Mouse (Mus musculus) spleen, adult 12 weeks (tissue): Measurements from ENCODE around the gene Lekr1.

Experiments
- DNase-seq: peaks from one replicate; pipeline ENCODE4 v3.0.0; 2022; ENCODE audit warnings: low spot score

The Lekr1 gene

DNA sequence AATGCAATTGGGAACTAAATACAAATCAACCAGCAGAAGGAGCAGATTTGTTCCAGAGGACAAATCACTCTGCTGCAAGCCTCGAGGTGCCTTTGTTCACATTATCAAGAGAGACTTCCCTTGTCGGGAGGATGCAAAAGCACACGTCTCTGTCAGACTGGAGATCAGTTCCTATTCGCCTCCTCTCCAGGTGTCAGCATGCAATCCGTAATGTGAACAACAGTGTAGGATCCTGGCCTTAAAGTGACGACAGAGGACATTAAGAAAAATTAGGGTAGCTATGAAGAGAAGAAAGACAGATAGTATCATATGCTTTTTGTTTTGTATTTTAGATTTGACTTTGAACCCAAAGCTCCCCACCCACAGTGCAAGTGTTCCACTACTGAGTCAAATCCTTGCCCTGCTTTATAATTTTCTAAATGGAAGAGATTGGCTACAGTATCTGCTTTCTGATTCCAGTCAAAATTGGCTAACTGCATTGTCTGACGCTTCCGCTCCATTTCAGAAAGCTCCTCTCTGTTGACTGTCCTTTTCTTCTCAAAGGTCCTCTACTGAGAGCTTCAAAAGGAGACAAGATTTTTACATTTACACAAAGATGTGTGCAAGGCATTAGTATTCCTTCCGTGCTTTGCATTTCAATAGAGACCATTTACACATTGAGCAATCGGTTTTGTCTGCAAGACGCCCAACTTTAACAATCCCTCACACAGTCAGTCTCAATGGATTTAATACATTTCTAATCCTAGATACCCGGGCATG, 8.9 kb upstream of the Lekr1 start:
- DNase-seq, result no peak

DNA sequence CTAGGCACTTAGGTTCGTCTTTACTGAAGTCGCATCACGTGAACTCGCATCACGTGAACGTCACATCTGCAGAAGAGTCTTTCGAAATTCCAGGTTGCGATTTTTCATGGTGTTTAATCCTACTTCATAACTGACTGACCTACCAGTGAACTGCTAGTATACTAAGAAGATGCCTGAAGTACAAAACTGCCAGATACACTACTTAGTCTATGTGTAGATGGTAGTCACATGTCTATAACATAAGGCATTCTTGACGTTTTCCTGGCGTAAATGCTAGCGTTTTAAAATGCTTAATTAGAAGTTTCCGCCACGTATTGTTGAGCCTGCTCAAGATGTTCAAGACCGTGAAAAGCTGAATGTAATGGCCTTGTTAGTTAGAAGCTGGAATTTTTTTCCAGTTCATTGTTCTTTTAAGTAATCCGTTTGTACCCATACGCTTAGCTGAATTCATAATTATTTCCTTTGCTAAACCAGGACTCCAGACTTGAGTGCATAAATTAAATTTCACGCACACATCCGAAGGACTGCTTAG, 7.9 kb upstream of the Lekr1 start:
- DNase-seq, result no peak

DNA sequence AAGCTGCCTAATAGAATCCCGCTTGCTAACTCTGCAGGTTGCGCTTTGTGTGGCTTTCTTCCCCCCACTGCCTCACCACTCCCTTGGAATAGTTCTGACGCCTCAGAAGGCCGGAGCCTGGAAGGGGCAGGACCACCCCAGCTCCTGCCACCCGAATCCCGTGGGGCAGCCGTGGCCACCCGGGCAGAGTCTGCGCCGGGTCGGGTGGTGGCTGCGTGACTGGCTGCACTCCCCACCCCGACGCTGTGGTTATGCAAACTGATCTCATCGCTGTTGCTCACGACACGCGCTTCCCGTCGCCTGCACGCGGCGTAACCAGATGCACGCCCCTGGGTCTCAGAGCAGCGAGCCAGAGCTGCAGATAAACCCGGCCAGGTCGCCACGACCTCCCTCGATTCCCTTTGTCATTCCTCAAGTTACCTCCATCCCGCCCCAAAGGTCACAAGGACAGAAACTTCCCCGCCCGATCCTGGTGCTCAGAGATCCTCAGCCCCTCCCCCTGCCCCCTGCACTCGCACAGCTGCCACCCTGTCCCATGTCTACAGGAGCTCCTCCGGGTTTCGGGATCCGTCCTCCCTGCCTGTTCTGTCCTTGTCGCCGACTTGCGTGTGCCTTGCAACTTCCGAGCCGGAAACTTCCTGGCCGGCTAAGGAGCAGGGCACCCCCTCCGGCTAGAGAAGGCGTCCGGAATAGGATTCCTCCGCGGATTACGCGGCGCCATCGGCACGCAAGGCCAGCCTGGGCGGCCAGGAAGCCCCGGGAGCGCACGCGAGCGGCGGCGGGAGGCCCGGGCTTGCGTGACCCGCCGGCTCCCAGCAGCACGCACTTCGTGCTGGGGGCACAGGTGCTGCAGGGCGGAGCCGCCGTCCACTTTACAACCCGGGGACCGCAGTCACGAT, 7.1 kb upstream of the Lekr1 start:
- DNase-seq, result peak; percentile 45

DNA sequence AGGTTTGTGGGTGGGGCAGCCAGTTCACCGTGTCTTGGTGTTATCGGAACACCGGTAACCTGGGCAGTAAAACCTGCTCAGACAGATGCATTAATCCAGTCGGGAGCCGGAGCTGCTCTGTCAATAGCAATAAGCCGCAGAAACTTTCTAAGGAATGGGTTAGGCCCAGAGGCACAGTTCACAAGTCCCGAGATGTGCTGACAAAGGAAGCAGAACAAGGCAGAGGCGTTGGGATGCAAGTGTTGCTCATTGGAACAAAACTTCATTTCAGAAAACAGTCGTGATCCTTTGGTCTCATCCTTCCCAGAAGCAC, 6.5 kb upstream of the Lekr1 start:
- no peak for DNase-seq

DNA sequence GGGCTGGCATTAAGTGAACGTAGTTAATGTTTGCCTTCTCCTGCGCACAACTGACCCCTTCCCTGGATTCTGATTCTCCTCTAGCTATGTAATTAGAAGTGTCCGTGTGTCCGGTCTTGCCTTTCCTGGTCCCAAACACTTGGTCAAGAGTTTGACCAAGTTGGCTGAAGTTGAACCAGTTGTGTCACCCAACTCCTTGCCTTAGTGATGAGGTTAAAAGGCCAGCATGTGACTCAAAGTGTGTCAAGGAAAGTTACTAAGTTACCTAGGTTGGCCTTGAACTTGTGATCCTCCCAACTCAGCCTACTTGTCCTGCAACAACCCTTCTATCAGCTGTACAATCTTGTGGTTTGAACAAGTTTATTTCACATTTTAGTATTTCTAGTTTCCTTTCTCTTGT, 5.7 kb upstream of the Lekr1 start:
- no peak for DNase-seq

DNA sequence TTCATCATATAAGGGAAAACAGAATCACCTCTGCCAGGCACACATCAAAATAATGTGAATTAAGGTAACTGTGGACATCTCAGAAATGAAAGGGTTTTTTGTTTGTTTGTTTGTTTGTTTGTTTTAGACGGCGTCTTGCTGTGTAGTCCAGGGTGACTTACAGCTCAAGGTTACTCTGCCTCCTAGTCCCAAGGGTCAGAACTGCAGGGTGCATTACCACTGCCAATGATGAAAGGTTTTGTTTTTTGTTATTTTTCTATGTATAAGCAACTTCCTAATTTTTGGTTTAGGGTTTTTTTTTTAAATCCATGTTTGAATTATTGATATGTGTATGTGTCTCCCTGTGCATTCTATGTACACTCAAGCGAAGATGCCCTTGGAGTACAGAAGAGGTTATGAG, 4.3 kb upstream of the Lekr1 start:
- DNase-seq, result no peak

DNA sequence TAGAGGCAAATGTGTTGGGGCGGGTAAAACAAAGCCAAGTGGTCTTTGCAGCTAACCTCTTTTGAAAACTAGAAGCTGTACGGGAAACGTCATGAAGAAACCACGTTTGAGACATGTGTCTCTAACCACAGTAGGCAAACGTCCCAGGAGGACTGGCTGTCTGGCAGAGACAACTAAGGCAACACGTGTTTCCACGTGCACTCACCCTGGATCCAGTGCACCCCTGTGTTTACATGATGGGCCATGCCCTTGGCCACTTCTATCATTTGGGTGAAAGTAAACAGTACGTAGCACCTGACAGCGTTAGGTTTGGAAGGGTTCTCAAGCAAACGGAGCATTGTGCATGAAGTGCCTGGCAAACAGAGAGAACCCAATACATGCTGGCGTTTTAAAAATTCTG, 2.9 kb upstream of the Lekr1 start:
- no peak for DNase-seq

DNA sequence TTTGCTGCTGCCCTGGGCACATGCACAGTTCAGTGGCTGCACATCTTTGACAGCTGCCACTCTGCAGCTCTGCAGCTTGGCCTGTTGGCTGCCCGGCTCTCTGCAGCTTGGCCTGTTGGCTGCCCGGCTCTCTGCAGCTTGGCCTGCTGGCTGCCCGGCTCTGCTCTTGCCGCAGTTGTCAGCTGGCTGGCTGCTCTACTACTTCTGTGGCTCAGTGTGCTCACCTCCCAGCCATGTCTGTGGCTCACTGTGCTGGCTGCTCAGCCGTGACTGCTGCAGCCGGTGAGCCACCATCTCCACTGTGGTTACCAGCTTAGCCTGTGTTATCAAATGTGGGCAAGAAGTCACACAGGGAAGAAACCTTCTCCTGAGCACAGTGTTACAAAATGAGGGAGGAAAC, 4.2 kb downstream of the Lekr1 start:
- DNase-seq, result no peak

DNA sequence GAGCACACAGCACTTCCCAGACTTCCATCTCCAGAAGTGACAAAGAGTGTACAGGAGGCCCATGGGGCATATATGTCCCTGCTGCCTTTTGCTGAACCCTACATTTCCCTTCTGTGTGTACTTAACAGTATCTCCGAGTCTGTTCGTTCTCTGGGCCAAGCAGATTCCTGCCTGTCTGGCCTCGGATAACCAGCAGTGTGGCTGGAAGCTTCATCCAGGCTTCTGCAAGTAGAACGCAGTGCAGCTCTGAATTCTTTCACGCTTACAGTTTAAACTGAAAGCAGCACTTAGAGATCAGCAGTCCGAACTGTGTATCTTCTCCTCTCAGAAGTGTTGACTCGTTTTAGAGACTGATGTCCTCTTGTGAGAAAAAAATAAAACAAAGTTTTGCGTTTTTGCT, 7.7 kb downstream of the Lekr1 start:
- DNase-seq, result no peak

DNA sequence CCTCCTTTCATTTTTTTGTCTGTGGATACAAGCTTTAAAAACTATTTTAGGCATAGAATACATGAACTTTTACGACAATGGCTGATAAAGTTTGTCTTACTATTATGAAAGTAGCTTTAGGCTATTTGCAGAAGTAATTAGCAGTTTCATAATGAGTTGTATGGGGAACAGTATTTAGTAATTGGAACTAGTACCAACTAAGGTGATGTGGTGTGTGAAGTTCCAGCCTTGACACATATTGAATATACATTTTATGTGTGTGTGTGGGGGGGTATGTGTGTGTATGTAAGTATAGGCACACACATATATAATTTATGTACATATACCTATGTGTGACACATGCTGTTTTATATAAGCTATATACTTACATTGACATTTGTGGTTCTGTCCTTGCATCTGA, 14.6 kb downstream of the Lekr1 start:
- no peak for DNase-seq

DNA sequence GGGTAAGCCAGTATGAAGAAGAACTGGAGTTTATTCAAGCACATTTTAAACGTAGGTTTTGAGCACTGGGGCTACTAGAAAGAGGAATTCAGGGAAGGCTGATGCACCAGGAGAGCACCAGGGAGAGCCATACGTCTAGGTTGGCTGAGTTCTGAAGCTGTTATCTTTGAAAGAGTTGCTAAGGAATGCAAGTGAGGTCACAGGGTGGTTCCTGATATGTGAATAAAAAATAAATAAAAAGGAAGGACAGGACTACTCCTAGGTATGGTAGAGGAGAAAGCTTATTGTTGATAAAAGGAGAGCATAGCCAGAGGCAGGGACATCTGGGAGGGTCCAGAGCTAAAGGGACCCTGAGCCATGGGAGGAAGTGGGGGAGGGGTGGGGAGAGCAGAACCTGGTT, 23.7 kb downstream of the Lekr1 start:
- no peak for DNase-seq

DNA sequence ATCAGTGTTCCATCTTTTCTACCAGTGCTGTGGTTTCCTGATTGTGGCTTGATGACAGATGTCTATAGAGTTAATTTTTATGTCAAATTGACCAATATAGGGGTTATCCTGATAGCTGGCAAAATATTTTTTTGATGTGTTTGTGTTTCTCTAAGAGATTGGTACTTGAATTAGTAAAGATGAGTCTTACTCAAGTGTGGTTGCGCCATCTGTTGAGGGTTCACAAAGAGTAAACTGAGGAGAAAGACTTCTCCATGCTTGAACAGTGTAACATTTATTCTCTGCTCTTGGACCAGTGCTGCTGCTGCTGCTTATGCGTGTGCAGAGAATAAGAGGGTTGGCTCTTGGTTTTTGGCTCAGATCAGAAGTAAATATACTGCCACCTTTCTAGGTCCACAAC, 24.8 kb downstream of the Lekr1 start:
- DNase-seq, result no peak

DNA sequence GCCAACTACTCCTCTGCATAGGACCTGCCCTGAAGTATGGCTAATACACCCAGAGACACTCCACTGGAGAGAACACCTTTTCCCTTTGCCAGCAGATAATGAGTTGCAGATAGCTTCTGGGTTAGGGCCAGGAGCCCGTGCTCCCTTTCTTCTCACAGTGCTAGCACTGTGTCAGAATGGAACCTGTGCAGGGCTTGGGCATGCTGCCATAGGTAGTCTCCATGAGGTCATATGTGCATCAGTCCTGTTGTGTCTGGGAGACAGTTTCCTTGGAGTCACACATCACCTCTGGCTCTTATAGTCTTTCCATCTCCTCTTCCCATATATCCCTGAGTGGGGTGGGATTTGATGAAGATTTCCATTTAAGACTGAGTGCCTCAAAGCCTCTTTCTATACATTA, 33.7 kb downstream of the Lekr1 start:
- no peak for DNase-seq

DNA sequence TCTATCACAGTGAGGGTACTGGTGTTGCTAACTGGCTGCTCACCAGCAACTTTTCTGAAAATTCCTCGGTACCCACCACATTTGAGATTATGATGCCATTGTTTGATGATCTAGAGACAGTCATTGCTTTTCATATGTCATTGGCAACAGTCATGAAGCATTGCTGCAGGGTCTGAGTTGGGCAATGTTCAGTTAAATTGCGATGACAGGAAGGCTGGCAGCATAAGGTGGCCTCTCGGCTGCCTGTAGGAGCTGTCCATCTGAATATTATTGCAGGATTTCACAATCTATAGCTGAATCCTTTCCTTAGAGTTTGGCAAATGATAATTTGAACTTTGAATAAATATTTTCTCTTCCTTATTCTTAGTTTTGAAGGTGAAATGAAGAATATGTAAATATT, 48.3 kb downstream of the Lekr1 start:
- DNase-seq, result no peak

DNA sequence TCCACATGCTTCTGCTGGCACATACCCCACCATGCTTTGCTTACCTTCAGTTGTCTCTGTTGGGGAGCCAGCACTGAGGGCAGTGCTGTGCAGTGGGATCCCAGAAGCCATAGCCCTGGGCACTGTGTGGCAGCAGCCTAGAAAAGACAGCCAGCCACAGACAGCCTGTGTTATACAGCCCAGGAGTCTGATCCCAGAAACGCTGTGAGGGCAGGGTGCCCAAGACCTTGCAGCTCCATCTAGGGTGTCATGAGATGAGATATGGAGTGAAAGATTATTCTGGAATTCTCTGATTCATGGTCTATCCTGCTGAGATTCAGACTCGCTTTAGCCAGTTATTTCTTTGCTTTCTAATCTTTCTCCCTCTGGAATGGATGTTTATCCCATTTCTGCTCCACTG, 51.4 kb downstream of the Lekr1 start:
- DNase-seq, result no peak

DNA sequence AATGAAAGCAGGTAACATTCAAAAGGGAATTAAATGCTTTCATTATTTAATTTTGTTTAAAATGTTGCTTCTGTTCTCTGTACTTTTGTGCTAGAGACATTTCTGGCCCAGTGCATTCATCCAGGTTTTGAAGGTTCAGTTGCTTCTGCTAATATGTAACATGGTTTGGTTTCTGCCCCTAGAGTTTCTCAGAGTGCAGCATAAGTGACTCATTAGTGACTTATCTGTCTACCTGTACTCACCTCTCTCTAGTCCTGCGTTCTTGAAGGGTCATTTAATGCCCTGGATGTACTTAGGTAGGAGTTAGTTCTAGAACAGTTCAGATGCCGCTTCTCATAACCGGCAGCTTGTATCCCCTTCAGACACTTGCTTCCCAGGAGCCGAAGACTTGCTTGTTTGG, 56.9 kb downstream of the Lekr1 start:
- DNase-seq, result no peak

DNA sequence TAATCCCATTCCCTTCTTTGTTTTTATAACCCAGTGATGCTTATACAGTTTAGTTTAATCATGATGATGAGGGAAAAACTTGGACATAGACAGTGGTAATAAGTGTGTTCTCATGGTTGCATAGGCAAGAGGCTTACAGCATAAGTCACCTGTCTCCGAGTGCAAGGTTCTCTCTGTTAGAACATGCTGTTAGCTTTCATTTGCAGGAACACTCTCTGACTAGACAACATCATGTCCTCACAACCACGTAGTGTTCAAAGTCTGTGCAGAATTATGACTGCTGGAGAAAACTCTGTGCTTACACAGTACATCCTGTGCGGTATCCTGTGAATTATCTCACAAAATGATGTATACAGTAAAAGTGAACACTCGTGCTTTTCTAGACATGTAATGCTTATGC, 57.6 kb downstream of the Lekr1 start:
- no peak for DNase-seq

DNA sequence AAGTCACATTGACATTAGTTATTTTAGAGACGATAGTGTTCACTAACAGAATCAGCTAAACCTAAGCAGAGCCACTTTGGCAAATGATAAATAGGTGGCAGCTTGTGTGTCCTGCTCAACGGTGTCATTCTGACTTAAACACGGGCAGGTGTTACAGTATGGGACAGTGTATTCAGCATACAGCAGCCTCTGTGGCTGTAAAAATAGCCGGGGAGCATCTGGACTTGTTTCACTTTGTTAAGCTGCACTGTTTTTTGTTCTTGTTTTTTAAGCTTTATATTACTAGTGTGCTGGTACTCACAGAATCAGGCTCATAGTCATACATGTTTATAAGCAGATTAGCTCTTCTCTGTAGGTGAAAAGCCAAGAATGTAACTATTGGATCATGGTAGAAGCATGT, 71.8 kb downstream of the Lekr1 start:
- DNase-seq, result no peak

DNA sequence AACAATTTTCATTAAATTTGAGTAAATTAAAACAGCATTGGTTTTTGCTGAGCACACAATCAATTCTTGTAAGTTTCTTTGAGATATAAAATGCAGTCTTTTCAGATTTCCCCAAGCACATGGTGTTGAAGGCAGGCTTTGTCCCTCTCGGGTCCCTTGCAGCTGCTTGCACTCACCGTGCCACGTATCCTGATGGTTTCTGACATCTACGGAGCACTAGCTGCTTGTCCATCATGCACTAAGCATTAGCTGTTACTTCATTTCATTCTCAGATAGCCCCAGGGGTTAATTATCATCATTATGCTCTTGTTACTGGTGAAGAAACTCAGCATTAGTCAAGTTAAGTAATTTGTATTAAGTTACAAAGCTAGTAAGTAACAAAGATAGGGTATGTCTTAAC, 78.9 kb downstream of the Lekr1 start:
- DNase-seq, result no peak

DNA sequence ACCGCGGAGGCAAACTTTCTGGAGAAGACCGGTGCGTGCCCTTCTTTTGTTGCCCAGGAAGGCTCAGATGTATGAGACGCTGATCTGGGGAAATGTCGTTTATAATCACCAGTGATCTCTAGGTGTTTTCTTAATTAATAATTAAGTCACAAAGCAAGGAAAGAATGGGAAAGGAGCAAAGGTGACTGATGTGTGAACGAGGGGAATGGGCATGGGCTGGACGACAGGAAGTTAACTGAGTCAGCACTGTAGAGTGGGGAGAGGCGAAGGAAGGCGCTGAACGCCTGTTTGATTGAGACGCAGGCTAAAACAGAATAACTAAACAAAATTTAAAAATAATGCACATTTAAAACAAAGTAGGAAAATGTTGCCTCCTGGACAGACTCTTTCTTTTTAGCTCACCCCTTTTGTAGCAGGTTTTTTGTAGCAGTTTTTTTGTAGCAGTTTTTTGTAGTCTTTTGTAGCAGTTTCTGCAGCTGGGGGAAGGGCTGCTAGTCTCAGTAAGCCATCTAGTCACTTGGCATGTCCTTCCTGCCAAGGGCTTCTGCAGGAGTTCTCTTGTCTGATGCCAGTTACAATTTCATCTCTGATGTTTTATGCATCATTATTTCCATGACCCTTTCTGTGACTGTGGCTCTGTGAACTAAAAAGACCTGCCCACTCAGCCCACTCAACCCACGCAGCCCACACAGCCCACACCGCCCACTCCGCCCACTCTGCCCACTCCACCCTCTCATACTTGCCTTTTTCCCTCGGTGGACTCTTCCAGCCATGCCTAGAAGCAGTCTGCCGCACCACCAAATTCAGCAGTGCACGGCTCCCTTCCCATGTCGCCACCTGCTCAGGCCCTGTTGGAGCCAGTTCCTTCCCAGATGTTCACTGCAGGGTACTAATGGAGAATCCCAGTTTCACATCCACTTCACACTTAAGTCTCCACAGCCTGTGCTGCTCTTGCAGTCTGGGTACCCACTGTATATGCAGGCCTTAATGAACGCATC, 98.8 kb downstream of the Lekr1 start:
- DNase-seq, result no peak

DNA sequence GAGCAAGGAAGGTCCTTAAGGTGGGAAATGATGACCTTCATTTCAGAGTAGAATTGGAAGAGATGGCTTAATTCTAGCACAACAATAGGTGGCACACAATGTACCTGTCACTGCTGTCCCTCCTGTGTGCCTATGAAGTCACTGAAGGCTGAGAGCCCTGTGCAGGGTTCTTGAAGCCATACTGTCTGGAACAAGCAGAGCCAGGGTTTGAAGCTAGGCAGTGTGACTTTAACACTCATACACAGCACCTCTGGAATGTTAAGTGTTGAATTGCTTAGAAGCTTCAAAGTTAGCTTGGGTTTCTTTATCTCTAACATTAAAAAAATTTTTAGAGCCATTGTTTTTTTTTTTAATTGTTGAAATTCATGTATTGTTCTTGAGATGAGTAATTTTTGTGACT, 100.4 kb downstream of the Lekr1 start:
- no peak for DNase-seq

DNA sequence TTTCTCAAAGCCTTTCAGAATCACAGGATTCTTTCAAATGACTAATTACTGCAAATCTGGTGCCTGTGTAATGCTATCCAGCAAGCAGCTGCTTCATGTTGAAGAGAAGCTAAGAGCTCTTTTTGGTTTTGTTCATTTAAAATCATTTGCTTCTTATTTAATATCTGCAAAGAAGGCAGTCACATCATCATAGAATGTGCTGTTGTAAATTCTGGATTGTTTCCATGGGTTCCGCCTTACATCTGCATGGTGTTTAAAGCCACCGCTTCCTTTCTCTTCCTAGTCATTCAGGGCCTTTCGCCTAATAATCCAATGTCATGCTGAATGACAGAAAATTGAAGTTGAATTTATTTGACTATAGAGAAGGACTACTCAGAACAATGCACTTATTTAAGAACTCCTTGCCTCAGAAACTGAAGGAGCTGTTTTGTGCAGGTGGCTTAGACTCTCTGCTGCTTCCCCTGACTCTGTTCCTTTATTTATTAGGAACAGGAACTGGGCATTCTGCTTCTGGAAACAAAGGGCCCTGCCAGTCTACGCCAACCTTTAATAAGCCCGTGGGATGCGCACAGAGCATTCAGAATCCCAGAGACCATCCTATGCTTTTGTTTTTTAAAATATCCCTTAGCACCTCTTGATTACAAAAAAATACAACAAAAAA, 101.3 kb downstream of the Lekr1 start:
- DNase-seq, result no peak
